Mouse (Mus musculus): ENCODE data around the gene Mcm2. TPM values are rescaled to one million over a fixed set of nuclear protein-coding genes. Genes with fewer than 3 reads are reported as not detected.
A peak's percentile ranks its signal among the peaks of the same experiment; 100 is the strongest.

Gene Mcm2
- total and polyA plus RNA-seq, 2 experiments from 2014 or later: 21.7 to 37.0 TPM

GRCm38 (mm10) chr6:88928026-88928425, 29.4 kb upstream of the Mcm2 start:
- Histone ChIP-seq H3K4me2 (ENCODE audit: low read depth, low read length) (no peak overlapping the region), H3K27me3 (ENCODE audit: insufficient read depth, low read length) (no peaks in the 10 kb centered on the region), H3K27ac (no peak overlapping the region), H3K9ac (replicated peaks; ENCODE audit: low read length) (no peak overlapping the region), H3K36me3 (ENCODE audit: insufficient read depth, low read length) (no peaks in the 10 kb centered on the region), H3K4me1 (ENCODE audit: insufficient read depth, low read length) (peaks cover 28% of the 10 kb centered on the region), H3K4me3 (ENCODE audit: low read length) (no peak overlapping the region), H3K9me3 (ENCODE audit: low read length) (no peaks in the 10 kb centered on the region)
- no peak for TF ChIP-seq CTCF (IDR thresholded peaks at IDR 0.05; ENCODE audit: low read depth)
- DNase-seq (ENCODE audit: low spot score) (no peak), ATAC-seq (no peak)
- WGBS: 52% methylated on average over 1 of the region's 1 CpGs

GRCm38 (mm10) chr6:88927595-88927994, 29.0 kb upstream of the Mcm2 start:
- ATAC-seq: peak; percentile 58
- H3K27me3 ChIP-seq (ENCODE audit: insufficient read depth, low read length): no peaks in the 10 kb centered on the region
- no peaks in the 10 kb centered on the region for H3K9me3 ChIP-seq (ENCODE audit: low read length)
- H3K4me2 ChIP-seq (ENCODE audit: low read depth, low read length): no peak overlapping the region
- no peaks in the 10 kb centered on the region for H3K36me3 ChIP-seq (ENCODE audit: insufficient read depth, low read length)
- DNase-seq (ENCODE audit: low spot score): peak; percentile 86
- H3K4me3 ChIP-seq (ENCODE audit: low read length): no peak overlapping the region
- H3K4me1 ChIP-seq (ENCODE audit: insufficient read depth, low read length): peaks cover 28% of the 10 kb centered on the region
- H3K27ac ChIP-seq: no peak overlapping the region
- WGBS: 0% methylated on average over 2 of the region's 2 CpGs
- no peak overlapping the region for H3K9ac ChIP-seq (replicated peaks; ENCODE audit: low read length)
- TF ChIP-seq CTCF (IDR thresholded peaks at IDR 0.05; ENCODE audit: low read depth): peak; percentile 99

GRCm38 (mm10) chr6:88926870-88927269, 28.3 kb upstream of the Mcm2 start:
- Histone ChIP-seq H3K27me3 (ENCODE audit: insufficient read depth, low read length) (no peaks in the 10 kb centered on the region), H3K36me3 (ENCODE audit: insufficient read depth, low read length) (no peaks in the 10 kb centered on the region), H3K4me3 (ENCODE audit: low read length) (no peak overlapping the region), H3K4me2 (ENCODE audit: low read depth, low read length) (no peak overlapping the region), H3K4me1 (ENCODE audit: insufficient read depth, low read length) (peaks cover 28% of the 10 kb centered on the region), H3K9ac (replicated peaks; ENCODE audit: low read length) (no peak overlapping the region), H3K27ac (no peak overlapping the region), H3K9me3 (ENCODE audit: low read length) (no peaks in the 10 kb centered on the region)
- ATAC-seq: no peak
- WGBS: 33% methylated on average over 3 of the region's 3 CpGs
- DNase-seq (ENCODE audit: low spot score): no peak
- no peak for TF ChIP-seq CTCF (IDR thresholded peaks at IDR 0.05; ENCODE audit: low read depth)

GRCm38 (mm10) chr6:88925640-88926205, 27.1 kb upstream of the Mcm2 start:
- Histone ChIP-seq H3K4me2 (ENCODE audit: low read depth, low read length) (no peak overlapping the region), H3K9me3 (ENCODE audit: low read length) (no peaks in the 10 kb centered on the region), H3K9ac (replicated peaks; ENCODE audit: low read length) (0 out of 2 replicates have a peak overlapping the region, but pooled peaks have one; percentile 13), H3K36me3 (ENCODE audit: insufficient read depth, low read length) (no peaks in the 10 kb centered on the region), H3K27me3 (ENCODE audit: insufficient read depth, low read length) (no peaks in the 10 kb centered on the region), H3K4me1 (ENCODE audit: insufficient read depth, low read length) (peaks cover 28% of the 10 kb centered on the region), H3K4me3 (ENCODE audit: low read length) (no peak overlapping the region), H3K27ac (peak overlapping the region; percentile 60)
- TF ChIP-seq CTCF (IDR thresholded peaks at IDR 0.05; ENCODE audit: low read depth): no peak
- DNase-seq (ENCODE audit: low spot score) (peak; percentile 43), ATAC-seq (peak; percentile 33; the same call in 1 of the 2 replicates)
- 15% methylated on average over 4 of the region's 4 CpGs for WGBS

- DNase-seq (ENCODE audit: low spot score): peak; percentile 71
- H3K4me2 ChIP-seq (ENCODE audit: low read depth, low read length): no peak overlapping the region
- H3K27ac ChIP-seq: peak overlapping the region; percentile 60
- ATAC-seq: peak; percentile 25; the same call in 1 of the 2 replicates
- H3K4me3 ChIP-seq (ENCODE audit: low read length): no peak overlapping the region
- H3K27me3 ChIP-seq (ENCODE audit: insufficient read depth, low read length): no peaks in the 10 kb centered on the region
- H3K9me3 ChIP-seq (ENCODE audit: low read length): no peaks in the 10 kb centered on the region
- no peak overlapping the region for H3K9ac ChIP-seq (replicated peaks; ENCODE audit: low read length)
- H3K4me1 ChIP-seq (ENCODE audit: insufficient read depth, low read length): peaks cover 26% of the 10 kb centered on the region
- H3K36me3 ChIP-seq (ENCODE audit: insufficient read depth, low read length): no peaks in the 10 kb centered on the region
- 11% methylated on average over 5 of the region's 5 CpGs for WGBS
- TF ChIP-seq CTCF (IDR thresholded peaks at IDR 0.05; ENCODE audit: low read depth): no peak
Observed at GRCm38 (mm10) chr6:88924502-88925275, 26.1 kb upstream of the Mcm2 start.

GRCm38 (mm10) chr6:88918802-88919201, 20.2 kb upstream of the Mcm2 start:
- H3K36me3 ChIP-seq (ENCODE audit: insufficient read depth, low read length): no peaks in the 10 kb centered on the region
- H3K27ac ChIP-seq: no peak overlapping the region
- no peaks in the 10 kb centered on the region for H3K27me3 ChIP-seq (ENCODE audit: insufficient read depth, low read length)
- TF ChIP-seq CTCF (IDR thresholded peaks at IDR 0.05; ENCODE audit: low read depth): no peak
- DNase-seq (ENCODE audit: low spot score) (no peak), ATAC-seq (no peak)
- no peak overlapping the region for H3K4me3 ChIP-seq (ENCODE audit: low read length)
- no peak overlapping the region for H3K4me2 ChIP-seq (ENCODE audit: low read depth, low read length)
- H3K9ac ChIP-seq (replicated peaks; ENCODE audit: low read length): no peak overlapping the region
- no peaks in the 10 kb centered on the region for H3K9me3 ChIP-seq (ENCODE audit: low read length)
- WGBS: 80% methylated on average over 8 of the region's 8 CpGs
- H3K4me1 ChIP-seq (ENCODE audit: insufficient read depth, low read length): no peaks in the 10 kb centered on the region

- 56% methylated on average over 1 of the region's 1 CpGs for WGBS
- no peak overlapping the region for H3K4me3 ChIP-seq (ENCODE audit: low read length)
- no peaks in the 10 kb centered on the region for H3K9me3 ChIP-seq (ENCODE audit: low read length)
- no peaks in the 10 kb centered on the region for H3K4me1 ChIP-seq (ENCODE audit: insufficient read depth, low read length)
- peak; percentile 72 for DNase-seq (ENCODE audit: low spot score)
- H3K27ac ChIP-seq: no peak overlapping the region
- TF ChIP-seq CTCF (IDR thresholded peaks at IDR 0.05; ENCODE audit: low read depth): peak; percentile 88
- no peaks in the 10 kb centered on the region for H3K27me3 ChIP-seq (ENCODE audit: insufficient read depth, low read length)
- ATAC-seq: peak; percentile 33; the same call in 1 of the 2 replicates
- no peak overlapping the region for H3K4me2 ChIP-seq (ENCODE audit: low read depth, low read length)
- no peaks in the 10 kb centered on the region for H3K36me3 ChIP-seq (ENCODE audit: insufficient read depth, low read length)
- no peak overlapping the region for H3K9ac ChIP-seq (replicated peaks; ENCODE audit: low read length)
Observed at GRCm38 (mm10) chr6:88916153-88916552, 17.6 kb upstream of the Mcm2 start.

Data from hindbrain, postnatal 0 days (tissue).